Mouse (Mus musculus) testis, adult 2 months (tissue): ENCODE data around the gene Ntn4.

ENCODE experiments used
- CTCF ChIP-seq: fragments of 200-500 bp; IDR thresholded peaks from 2 replicates; pipeline ENCODE4 v1.5.1; 2012; ENCODE audit warnings: low read depth, mild to moderate bottlenecking, inconsistent platforms, low read length, moderate library complexity; ENCODE audit not compliant: control insufficient read depth, insufficient read depth, insufficient replicate concordance
- POLR2A ChIP-seq: fragments of 200-500 bp; IDR thresholded peaks from 2 replicates; pipeline ENCODE4 v1.6.1; 2012; ENCODE audit warnings: low read depth, mild to moderate bottlenecking, inconsistent platforms, low read length, moderate library complexity; ENCODE audit not compliant: control insufficient read depth

DNA sequence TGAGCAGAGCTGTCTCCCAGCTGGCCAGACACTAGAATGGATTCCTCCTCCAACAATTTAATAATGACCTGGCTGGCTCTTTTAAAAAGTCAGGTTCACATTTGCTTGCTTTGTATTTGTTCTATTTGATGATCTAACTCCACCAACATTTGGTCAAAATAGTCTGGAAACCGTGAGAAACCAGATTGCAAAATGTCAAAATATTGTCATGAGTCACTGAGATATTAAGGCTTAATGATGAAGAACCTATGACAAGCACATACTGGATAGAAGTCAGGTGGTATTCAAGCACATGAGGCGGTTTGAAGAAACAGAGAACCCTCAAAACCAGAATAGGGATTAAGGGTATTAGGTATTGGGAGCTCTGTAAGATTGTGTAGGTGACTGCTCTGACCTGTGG, 12.8 kb downstream of the Ntn4 start:
- TF ChIP-seq POLR2A (no peak), CTCF (no peak)
